Mouse (Mus musculus): ENCODE data around the gene Luzp4.
"Not testable (repeated sequence)": the region's sequence is repeated elsewhere in the genome, so short reads cannot be mapped to it uniquely, and the experiment has no call there.

Gene Luzp4

DNA sequence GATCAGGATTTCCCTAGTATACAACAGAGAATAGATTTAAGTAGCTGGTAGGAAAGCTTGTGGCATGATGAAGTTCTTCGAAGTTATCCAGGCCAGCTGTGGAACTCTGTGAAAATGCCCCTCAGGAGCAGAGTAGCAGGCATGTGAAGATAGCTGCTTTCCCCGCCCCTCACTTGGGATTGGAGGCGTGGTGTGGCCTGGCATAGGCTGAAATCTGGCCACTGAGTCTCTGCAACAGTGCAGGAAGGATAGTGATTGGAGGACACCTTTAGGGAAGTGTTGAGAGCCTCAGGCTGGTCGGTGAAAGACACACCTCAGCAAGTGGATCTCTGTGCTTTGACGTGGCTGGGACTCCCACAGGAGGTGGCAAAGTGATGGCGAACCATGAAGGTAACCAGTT is at the start of gene Luzp4:
TSS of gene Luzp4 (plus strand) at position 301 of the 400 bp plus-strand sequence.
- not testable (repeated sequence) for DNase-seq

DNA sequence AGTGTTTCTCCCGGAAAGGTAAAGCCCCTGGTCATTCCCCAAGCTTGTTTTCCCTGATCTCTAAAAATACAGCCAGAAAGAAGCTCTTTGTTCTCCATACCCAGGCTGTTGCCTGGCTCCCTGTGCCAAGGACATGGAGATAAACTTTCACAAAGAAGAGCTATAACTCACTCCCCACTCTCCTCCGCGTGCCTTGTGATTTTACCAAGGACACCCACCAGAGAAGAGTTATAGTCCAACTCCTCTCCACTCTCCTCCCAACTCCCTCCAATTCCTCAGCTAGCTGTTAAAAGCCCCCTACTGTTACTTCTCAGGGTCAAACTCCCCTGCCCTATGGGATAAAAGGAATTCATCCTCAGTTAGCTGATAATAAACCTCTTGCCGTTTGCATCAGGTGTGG is 15.6 kb upstream of the Luzp4 start:
- DNase-seq, result not testable (repeated sequence)
